Mouse (Mus musculus): ENCODE measurements around the gene Crb2. TPM values are rescaled to one million over a fixed set of nuclear protein-coding genes. Genes with fewer than 3 reads are reported as not detected.
A peak's percentile ranks its signal among the peaks of the same experiment; 100 is the strongest.

Crb2 gene
- polyA plus RNA-seq, 1 experiment from 2014 or later: 7.1 TPM

GRCm38 (mm10) chr2:37756220-37756930, 19.7 kb upstream of the Crb2 start:
- WGBS: 88% methylated on average over 2 of the region's 2 CpGs
- no peak for ATAC-seq (replicated peaks)
- Histone ChIP-seq H3K4me1 (peaks cover 15% of the 10 kb centered on the region), H3K9me3 (no peaks in the 10 kb centered on the region), H3K27me3 (no peaks in the 10 kb centered on the region), H3K27ac (replicated peaks) (no peak overlapping the region), H3K36me3 (no peaks in the 10 kb centered on the region), H3K4me2 (replicated peaks) (no peak overlapping the region), H3K4me3 (no peak overlapping the region), H3K9ac (replicated peaks) (no peak overlapping the region)

- Histone ChIP-seq H3K36me3 (no peaks in the 10 kb centered on the region), H3K27me3 (no peaks in the 10 kb centered on the region), H3K27ac (replicated peaks) (no peak overlapping the region), H3K9ac (replicated peaks) (no peak overlapping the region), H3K9me3 (no peaks in the 10 kb centered on the region), H3K4me2 (replicated peaks) (no peak overlapping the region), H3K4me1 (peaks cover 15% of the 10 kb centered on the region), H3K4me3 (no peak overlapping the region)
- 91% methylated on average over 5 of the region's 5 CpGs for WGBS
- ATAC-seq (replicated peaks): no peak
Observed at GRCm38 (mm10) chr2:37757016-37757415, 19.0 kb upstream of the Crb2 start.

GRCm38 (mm10) chr2:37757784-37758183, 18.3 kb upstream of the Crb2 start:
- peak; percentile 42; the same call in 1 of the 2 replicates for ATAC-seq (replicated peaks)
- H3K4me1 ChIP-seq: peaks cover 15% of the 10 kb centered on the region
- no peaks in the 10 kb centered on the region for H3K9me3 ChIP-seq
- H3K4me2 ChIP-seq (replicated peaks): no peak overlapping the region
- no peaks in the 10 kb centered on the region for H3K36me3 ChIP-seq
- H3K4me3 ChIP-seq: no peak overlapping the region
- no peak overlapping the region for H3K27ac ChIP-seq (replicated peaks)
- no peak overlapping the region for H3K9ac ChIP-seq (replicated peaks)
- 76% methylated on average over 4 of the region's 4 CpGs for WGBS
- no peaks in the 10 kb centered on the region for H3K27me3 ChIP-seq

- Histone ChIP-seq H3K4me3 (no peak overlapping the region), H3K36me3 (no peaks in the 10 kb centered on the region), H3K9me3 (no peaks in the 10 kb centered on the region), H3K4me1 (peaks cover 15% of the 10 kb centered on the region), H3K27me3 (no peaks in the 10 kb centered on the region), H3K27ac (replicated peaks) (no peak overlapping the region), H3K4me2 (replicated peaks) (peak overlapping the region; percentile 5; the same call in 1 of the 2 replicates), H3K9ac (replicated peaks) (0 out of 2 replicates have a peak overlapping the region, but pooled peaks have one; percentile 2)
- peak; percentile 12; the same call in 1 of the 2 replicates for ATAC-seq (replicated peaks)
- 10% methylated on average over 21 of the region's 21 CpGs for WGBS
Observed at GRCm38 (mm10) chr2:37758343-37759015, 17.6 kb upstream of the Crb2 start.

GRCm38 (mm10) chr2:37760633-37761032, 15.4 kb upstream of the Crb2 start:
- H3K36me3 ChIP-seq: no peaks in the 10 kb centered on the region
- H3K4me2 ChIP-seq (replicated peaks): no peak overlapping the region
- no peak for ATAC-seq (replicated peaks)
- no peaks in the 10 kb centered on the region for H3K27me3 ChIP-seq
- no peak overlapping the region for H3K27ac ChIP-seq (replicated peaks)
- no peak overlapping the region for H3K4me3 ChIP-seq
- no peak overlapping the region for H3K9ac ChIP-seq (replicated peaks)
- 46% methylated on average over 6 of the region's 6 CpGs for WGBS
- H3K9me3 ChIP-seq: no peaks in the 10 kb centered on the region
- peaks cover 21% of the 10 kb centered on the region for H3K4me1 ChIP-seq

- Histone ChIP-seq H3K9ac (replicated peaks) (no peak overlapping the region), H3K4me3 (no peak overlapping the region), H3K27me3 (no peaks in the 10 kb centered on the region), H3K36me3 (no peaks in the 10 kb centered on the region), H3K27ac (replicated peaks) (no peak overlapping the region), H3K4me1 (peaks cover 27% of the 10 kb centered on the region), H3K9me3 (no peaks in the 10 kb centered on the region), H3K4me2 (replicated peaks) (no peak overlapping the region)
- 11% methylated on average over 3 of the region's 3 CpGs for WGBS
- no peak for ATAC-seq (replicated peaks)
Observed at GRCm38 (mm10) chr2:37763638-37764037, 12.4 kb upstream of the Crb2 start.

GRCm38 (mm10) chr2:37764514-37764913, 11.5 kb upstream of the Crb2 start:
- 97% methylated on average over 2 of the region's 2 CpGs for WGBS
- H3K4me1 ChIP-seq: peaks cover 32% of the 10 kb centered on the region
- no peak overlapping the region for H3K27ac ChIP-seq (replicated peaks)
- H3K9ac ChIP-seq (replicated peaks): no peak overlapping the region
- no peak overlapping the region for H3K4me3 ChIP-seq
- H3K9me3 ChIP-seq: no peaks in the 10 kb centered on the region
- no peak overlapping the region for H3K4me2 ChIP-seq (replicated peaks)
- no peaks in the 10 kb centered on the region for H3K27me3 ChIP-seq
- no peaks in the 10 kb centered on the region for H3K36me3 ChIP-seq
- no peak for ATAC-seq (replicated peaks)

GRCm38 (mm10) chr2:37765082-37765483, 11.0 kb upstream of the Crb2 start:
- no peak overlapping the region for H3K9ac ChIP-seq (replicated peaks)
- H3K4me2 ChIP-seq (replicated peaks): no peak overlapping the region
- no peak overlapping the region for H3K4me3 ChIP-seq
- 28% methylated on average over 21 of the region's 21 CpGs for WGBS
- no peaks in the 10 kb centered on the region for H3K9me3 ChIP-seq
- H3K4me1 ChIP-seq: peaks cover 35% of the 10 kb centered on the region
- no peak for ATAC-seq (replicated peaks)
- H3K36me3 ChIP-seq: no peaks in the 10 kb centered on the region
- no peaks in the 10 kb centered on the region for H3K27me3 ChIP-seq
- H3K27ac ChIP-seq (replicated peaks): no peak overlapping the region

GRCm38 (mm10) chr2:37766027-37766761, 9.9 kb upstream of the Crb2 start:
- 43% methylated on average over 10 of the region's 11 CpGs for WGBS
- H3K9ac ChIP-seq (replicated peaks): no peak overlapping the region
- H3K27me3 ChIP-seq: no peaks in the 10 kb centered on the region
- H3K4me3 ChIP-seq: no peak overlapping the region
- no peaks in the 10 kb centered on the region for H3K9me3 ChIP-seq
- peaks cover 35% of the 10 kb centered on the region for H3K4me1 ChIP-seq
- no peaks in the 10 kb centered on the region for H3K36me3 ChIP-seq
- no peak overlapping the region for H3K27ac ChIP-seq (replicated peaks)
- no peak for ATAC-seq (replicated peaks)
- no peak overlapping the region for H3K4me2 ChIP-seq (replicated peaks)

- Histone ChIP-seq H3K27me3 (no peaks in the 10 kb centered on the region), H3K4me3 (no peak overlapping the region), H3K9ac (replicated peaks) (no peak overlapping the region), H3K4me1 (peaks cover 40% of the 10 kb centered on the region), H3K27ac (replicated peaks) (peak overlapping the region; percentile 16; the same call in 1 of the 2 replicates), H3K9me3 (no peaks in the 10 kb centered on the region), H3K36me3 (no peaks in the 10 kb centered on the region), H3K4me2 (replicated peaks) (no peak overlapping the region)
- 4% methylated on average over 9 of the region's 9 CpGs for WGBS
- no peak for ATAC-seq (replicated peaks)
Observed at GRCm38 (mm10) chr2:37767080-37767547, 8.9 kb upstream of the Crb2 start.

GRCm38 (mm10) chr2:37767739-37768138, 8.3 kb upstream of the Crb2 start:
- 69% methylated on average over 3 of the region's 3 CpGs for WGBS
- H3K9me3 ChIP-seq: no peaks in the 10 kb centered on the region
- H3K27ac ChIP-seq (replicated peaks): no peak overlapping the region
- H3K4me2 ChIP-seq (replicated peaks): no peak overlapping the region
- H3K4me3 ChIP-seq: no peak overlapping the region
- H3K4me1 ChIP-seq: peaks cover 40% of the 10 kb centered on the region
- no peaks in the 10 kb centered on the region for H3K27me3 ChIP-seq
- ATAC-seq (replicated peaks): no peak
- H3K36me3 ChIP-seq: no peaks in the 10 kb centered on the region
- H3K9ac ChIP-seq (replicated peaks): no peak overlapping the region

GRCm38 (mm10) chr2:37768903-37769302, 7.1 kb upstream of the Crb2 start:
- 18% methylated on average over 2 of the region's 2 CpGs for WGBS
- Histone ChIP-seq H3K27ac (replicated peaks) (no peak overlapping the region), H3K27me3 (no peaks in the 10 kb centered on the region), H3K4me3 (no peak overlapping the region), H3K4me2 (replicated peaks) (no peak overlapping the region), H3K4me1 (peaks cover 40% of the 10 kb centered on the region), H3K9ac (replicated peaks) (no peak overlapping the region), H3K9me3 (no peaks in the 10 kb centered on the region), H3K36me3 (no peaks in the 10 kb centered on the region)
- peak; percentile 62 for ATAC-seq (replicated peaks)

All from forebrain, embryonic 15.5 days (tissue).